Mouse (Mus musculus) macrophage (primary cell): ENCODE measurements around the gene Cdc45. TPM values are rescaled to one million over a fixed set of nuclear protein-coding genes. Genes with fewer than 3 reads are reported as not detected.
"Not testable (repeated sequence)": the region's sequence is repeated elsewhere in the genome, so short reads cannot be mapped to it uniquely, and the experiment has no call there.

Experiments
- H3K27ac ChIP-seq: fragments of 350-480 bp; formaldehyde crosslinking; 2 replicates; pipeline ENCODE4 v1.9.0; 2021
- H3K36me3 ChIP-seq: fragments of 350-480 bp; formaldehyde crosslinking; 2 replicates; pipeline ENCODE4 v1.9.0; 2021; ENCODE audit errors: inconsistent target
- H3K4me3 ChIP-seq: fragments of 350-480 bp; formaldehyde crosslinking; 2 replicates; pipeline ENCODE4 v1.9.0; 2021; ENCODE audit errors: inconsistent target
- H3K79me2 ChIP-seq: fragments of 350-480 bp; formaldehyde crosslinking; 2 replicates; pipeline ENCODE4 v1.9.0; 2021; ENCODE audit errors: inconsistent target
- WGBS: methylation state at CpG from one replicate; pipeline ENCODE4 v1.1.7; 2026; ENCODE audit warnings: inconsistent platforms; ENCODE audit not compliant: missing documents; 5-methylcytosine and 5-hydroxymethylcytosine counted together
- polyA plus RNA-seq: library from polyadenylated mRNA; stranded (reverse); fragments of 250-400 nt; gene quantifications from 3 replicates; pipeline ENCODE4 v1.2.4, GENCODE M21; 2018; ENCODE audit warnings: inconsistent platforms
- total RNA-seq, 78 experiments: library from RNA; depleted of rRNA; stranded (reverse); fragments of 250-400 nt; gene quantifications; 1 replicate in 9 of 78; 2 replicates in 24 of 78; 3 replicates in 43 of 78; 4 replicates in 2 of 78; pipeline ENCODE4 v1.2.4; 2018; ENCODE audit warnings: inconsistent platforms in 56 of 78

Gene Cdc45
- total RNA-seq (2018; cell fraction: chromatin; rRNA removed): 10 to 100 TPM in 2 of 26 experiments, 1 to 10 TPM in 24; 1.4 to 12.2 (median 5.1) TPM
- 1 to 10 TPM; 1.1 to 3.1 (median 2.2) TPM for total RNA-seq (2018; cell fraction: cytosol; rRNA removed)
- 10 to 100 TPM in 1 of 26 experiments, 1 to 10 TPM in 22, under 1 TPM in 3; 0.55 to 23.8 (median 2.4) TPM for total RNA-seq (2018; cell fraction: nucleus; rRNA removed)
- polyA plus RNA-seq: 1.4 to 16.3 TPM (median 4.9 TPM) in 3 replicates

DNA sequence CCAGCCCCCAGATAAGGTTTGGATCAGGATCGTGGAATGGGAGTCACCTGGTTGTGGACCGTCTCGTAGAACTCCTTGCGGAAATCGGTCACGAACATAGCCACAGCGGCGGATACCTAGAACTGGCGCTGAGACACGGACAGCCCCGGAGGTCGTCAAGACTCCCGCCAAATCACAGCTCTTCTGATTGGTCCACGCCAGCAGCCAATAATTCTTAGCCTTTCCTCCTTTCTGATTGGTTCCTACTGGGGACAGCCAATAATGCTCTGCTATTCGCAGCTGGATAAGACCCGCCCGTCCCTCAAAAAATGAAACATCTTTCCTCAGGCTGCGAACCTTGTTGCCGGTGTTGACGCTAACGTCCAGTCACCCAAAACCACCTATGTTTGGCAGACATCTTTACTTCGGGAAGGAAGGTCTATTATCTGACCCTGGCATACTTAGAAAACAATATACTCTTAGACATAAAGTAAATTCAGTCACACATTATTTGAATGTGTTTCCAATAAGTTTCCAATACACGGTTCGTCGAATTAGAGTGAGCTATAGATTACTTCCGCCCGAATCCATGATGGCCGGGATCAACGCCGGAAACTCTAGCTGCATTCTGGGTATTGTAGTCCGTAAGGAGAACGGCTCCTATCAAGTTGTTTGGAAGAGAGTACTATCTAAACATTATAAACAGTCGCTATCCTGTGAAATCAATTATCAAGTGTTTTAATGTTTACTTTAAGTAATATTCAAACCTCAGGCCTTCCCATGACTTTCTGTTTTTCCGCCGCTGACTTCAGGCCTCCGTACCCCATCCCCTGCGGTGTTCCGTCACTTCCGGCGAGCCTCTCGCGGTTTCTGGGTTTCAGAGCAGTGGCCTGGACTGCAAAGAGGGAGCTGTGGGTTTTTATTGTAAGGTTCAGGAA lies at the start of gene Cdc45, which contains the start of gene Ufd1:
Cdc45 (minus strand) TSS at position 520 of the 917 bp plus-strand sequence.
Ufd1 (plus strand) TSS at position 312 of the 917 bp plus-strand sequence.
- 1% methylated on average over 42 of the region's 42 CpGs for WGBS
- peak within 1 kb of the TSS; percentile 82 for H3K27ac ChIP-seq
- peaks cover 58% of the 10 kb centered on the region for H3K79me2 ChIP-seq
- peak within 1 kb of the TSS; percentile 90 for H3K4me3 ChIP-seq
- H3K36me3 ChIP-seq: peaks cover 22% of the 10 kb centered on the region; the same call in 1 of the 2 replicates

DNA sequence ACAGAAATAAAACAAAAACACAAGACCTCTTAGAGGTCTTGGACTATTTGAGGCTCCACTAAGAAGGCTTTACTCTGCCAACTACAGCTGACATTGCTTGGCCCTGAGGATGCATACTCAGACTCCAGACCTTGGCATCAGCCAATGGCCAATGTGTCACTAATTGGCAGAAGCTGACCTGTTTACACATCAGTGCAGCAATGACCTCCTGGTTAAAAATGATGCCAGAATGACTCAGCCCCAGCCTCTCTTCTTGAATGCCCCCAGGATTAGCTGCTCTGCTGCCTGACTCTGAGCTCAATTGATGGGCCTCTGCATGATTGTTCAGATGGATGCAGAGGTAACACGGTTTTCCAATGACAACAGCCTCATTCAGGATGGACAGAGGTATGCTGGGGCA lies 48.4 kb upstream of the Cdc45 start:
- Histone ChIP-seq H3K36me3 (no peaks in the 10 kb centered on the region), H3K4me3 (no peak overlapping the region), H3K27ac (no peak overlapping the region), H3K79me2 (no peaks in the 10 kb centered on the region)
- WGBS: 71% methylated on average over 1 of the region's 1 CpGs

DNA sequence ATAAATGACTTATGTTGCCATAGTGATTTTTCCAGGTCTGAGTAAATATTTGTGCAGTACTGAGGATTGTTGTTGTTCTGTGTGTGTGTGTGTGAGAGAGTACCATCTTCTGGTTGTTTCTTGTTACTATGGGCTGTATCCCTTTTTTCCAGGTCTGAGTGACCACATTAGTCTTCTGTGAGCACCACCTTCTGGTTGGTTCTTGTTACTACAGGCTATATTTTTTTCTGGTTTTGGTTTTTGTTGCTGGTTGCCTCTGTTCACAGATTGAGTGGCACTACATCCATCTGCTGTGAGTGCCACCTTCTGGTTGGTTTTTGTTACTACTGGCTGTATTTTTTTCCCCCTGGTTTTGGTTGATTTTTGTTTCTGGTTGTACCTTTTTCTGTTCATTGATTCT lies 46.8 kb upstream of the Cdc45 start:
- Histone ChIP-seq H3K4me3 (no peak overlapping the region), H3K27ac (no peak overlapping the region), H3K36me3 (no peaks in the 10 kb centered on the region), H3K79me2 (no peaks in the 10 kb centered on the region)

DNA sequence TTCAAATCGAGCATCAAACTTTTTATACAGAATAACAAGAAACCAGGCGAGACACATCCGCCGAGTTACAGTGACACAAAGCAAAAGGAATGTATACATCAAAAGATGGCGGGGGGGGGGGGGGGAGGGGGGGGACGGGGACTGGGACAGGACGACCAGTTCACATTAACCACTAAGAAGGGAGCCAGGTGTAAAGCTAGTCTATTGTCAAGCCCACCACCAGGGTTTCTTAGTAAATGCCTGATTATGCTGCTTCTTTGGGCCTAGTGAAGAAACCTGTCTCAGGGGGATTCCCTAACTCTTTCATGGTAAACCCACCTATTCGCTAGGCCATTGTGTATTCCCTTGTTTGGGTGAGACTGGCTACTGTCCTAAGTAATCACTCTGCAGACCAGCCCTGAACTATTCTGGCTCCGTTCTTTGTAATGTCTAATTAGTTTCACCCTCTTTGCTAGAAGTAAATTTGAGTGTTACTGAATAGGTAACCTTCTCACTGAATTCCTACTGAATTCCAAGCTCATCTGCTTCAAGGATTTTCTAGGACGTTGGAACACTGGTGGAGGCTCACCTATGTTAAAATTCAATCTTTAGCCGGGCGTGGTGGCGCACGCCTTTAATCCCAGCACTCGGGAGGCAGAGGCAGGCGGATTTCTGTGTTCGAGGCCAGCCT lies 37.9 kb upstream of the Cdc45 start:
- H3K79me2 ChIP-seq, H3K36me3 ChIP-seq, H3K27ac ChIP-seq, H3K4me3 ChIP-seq: not testable (repeated sequence)
- WGBS: 96% methylated on average over 10 of the region's 17 CpGs

DNA sequence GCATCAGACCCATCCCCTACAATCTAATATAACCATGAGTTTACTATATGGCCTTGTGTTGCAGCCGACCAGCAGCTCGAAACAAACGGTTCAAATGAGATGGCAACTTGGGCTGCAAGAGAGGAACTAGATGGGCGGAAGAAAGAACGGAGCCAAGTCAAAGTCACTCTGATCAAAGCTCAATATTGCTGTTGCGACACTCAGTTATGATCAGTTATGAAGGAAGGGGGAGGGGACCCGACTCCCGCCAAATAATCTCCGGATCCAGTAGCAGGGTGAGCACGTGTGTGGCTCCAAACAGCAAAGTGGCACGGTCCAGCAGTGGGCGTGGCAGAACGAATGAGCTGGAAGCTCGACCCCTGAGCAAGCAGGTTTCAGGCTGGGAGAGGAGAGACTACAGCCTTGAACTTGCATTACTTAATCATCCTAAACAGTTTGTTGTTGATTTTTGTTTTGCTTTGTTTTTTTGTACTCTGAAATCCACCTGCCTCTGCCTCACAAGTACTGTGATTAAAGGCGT lies 34.6 kb upstream of the Cdc45 start:
- Histone ChIP-seq H3K36me3 (no peaks in the 10 kb centered on the region), H3K79me2 (no peaks in the 10 kb centered on the region), H3K4me3 (no peak overlapping the region), H3K27ac (no peak overlapping the region)
- WGBS: 92% methylated on average over 15 of the region's 15 CpGs

DNA sequence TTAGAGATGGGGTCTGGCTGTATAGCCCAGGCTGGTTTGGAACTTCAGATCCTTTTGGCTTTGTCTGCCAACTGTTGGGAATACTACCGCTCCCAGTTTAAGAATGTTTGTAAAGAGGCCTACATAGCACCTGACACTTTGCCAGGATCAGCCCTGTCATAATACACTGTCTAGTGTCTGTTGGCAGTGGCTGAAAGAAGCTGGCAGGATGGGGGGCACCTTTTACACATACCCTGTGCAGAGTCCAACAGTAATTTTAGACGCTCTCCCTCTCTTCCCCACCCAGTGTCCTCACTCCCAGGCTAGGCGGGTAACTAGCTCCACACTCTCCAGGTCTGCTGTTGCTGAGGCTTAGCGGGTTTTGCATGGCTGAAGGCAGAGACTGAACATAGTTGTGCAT lies 26.6 kb upstream of the Cdc45 start:
- H3K4me3 ChIP-seq: no peak overlapping the region
- H3K79me2 ChIP-seq: no peaks in the 10 kb centered on the region
- WGBS: 89% methylated on average over 4 of the region's 4 CpGs
- peaks cover 13% of the 10 kb centered on the region; the same call in 1 of the 2 replicates for H3K36me3 ChIP-seq
- no peak overlapping the region for H3K27ac ChIP-seq

DNA sequence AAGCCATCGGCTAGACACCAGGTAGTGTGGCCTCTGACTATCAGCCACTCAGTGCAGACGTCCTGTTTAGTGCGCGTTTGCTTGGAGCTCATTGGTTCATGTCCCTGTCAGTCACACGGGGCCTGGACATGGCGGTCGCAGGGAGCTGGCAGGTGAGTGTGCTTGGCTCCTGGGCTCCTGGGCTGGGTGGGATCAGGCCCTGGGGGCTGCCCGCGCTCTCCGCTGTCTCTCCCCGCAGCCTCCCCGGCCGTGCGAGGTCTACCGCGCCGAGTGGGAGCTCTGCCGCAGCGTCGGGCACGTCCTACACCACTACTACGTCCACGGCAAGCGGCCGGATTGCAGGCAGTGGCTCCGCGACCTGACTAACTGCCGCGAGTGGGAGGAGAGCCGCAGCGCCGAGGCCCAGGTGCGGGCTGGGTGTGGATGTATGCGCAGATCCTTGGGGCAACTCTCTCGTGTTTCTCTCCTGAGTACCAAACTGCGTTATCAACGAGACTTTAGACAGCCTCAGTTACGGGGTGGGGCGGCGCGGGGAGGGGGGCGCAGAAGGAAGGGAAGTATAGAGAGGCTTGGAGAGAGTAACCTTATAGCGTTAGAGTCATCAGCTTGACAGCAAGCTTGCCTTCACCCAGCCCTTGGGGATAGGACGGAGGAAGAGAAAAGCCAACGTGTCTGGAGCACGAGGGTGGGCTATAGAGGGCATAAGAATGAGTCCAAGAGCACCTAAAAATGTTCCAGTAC lies 24.9 kb upstream of the Cdc45 start, which contains the start of the genes 2510002D24Rik and Gm28539:
2510002D24Rik (plus strand) TSS at position 111 of the 741 bp plus-strand sequence.
Gm28539 (plus strand) TSS at position 117 of the 741 bp plus-strand sequence.
- Histone ChIP-seq H3K27ac (no peak within 1 kb of the TSS), H3K36me3 (peaks cover 18% of the 10 kb centered on the region; the same call in 1 of the 2 replicates), H3K79me2 (no peaks in the 10 kb centered on the region), H3K4me3 (peak within 1 kb of the TSS; percentile 53)
- whole genome bisulfite sequencing: 3% methylated on average over 46 of the region's 46 CpGs

DNA sequence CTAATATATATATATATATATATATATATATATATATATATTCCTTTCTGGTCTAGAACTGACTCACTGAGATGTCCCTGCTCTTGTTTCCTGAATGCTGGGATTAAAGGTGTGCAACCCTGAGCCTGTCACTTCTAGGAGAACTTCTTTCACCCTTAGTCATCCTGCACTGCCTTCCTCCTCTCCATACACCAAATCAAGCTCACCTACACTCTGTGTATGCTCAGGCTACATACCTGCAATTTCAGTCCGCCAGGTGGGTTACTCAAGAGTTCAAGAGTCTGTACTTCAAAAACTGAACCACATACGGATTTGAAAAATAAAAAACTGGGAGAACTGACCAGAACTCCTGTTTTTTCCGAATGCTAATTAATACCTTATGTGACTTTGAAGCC lies 24.3 kb upstream of the Cdc45 start:
- H3K27ac ChIP-seq: no peak overlapping the region
- peak overlapping the region; percentile 53; the same call in 1 of the 2 replicates for H3K4me3 ChIP-seq
- 42% methylated on average over 3 of the region's 3 CpGs for WGBS
- peaks cover 22% of the 10 kb centered on the region; the same call in 1 of the 2 replicates for H3K36me3 ChIP-seq
- no peaks in the 10 kb centered on the region for H3K79me2 ChIP-seq

DNA sequence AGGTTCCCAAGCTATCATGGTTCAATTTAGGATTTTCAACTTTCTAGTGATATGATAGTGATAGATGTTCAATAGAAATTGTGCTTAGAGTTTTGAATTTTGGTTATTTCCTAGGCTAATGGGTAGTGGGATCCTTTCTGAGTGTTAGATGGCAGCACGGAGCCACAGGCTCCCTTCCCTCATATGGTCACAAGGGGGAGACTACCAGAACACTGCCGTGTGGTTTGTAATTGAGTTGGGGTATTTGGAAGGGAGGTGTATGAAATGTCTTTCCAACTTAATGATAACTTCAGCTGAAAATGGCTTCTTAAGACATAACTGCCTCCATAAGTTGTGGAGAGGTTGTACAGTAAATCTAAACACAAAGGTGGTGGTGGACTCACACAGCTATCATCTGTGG lies 21.7 kb upstream of the Cdc45 start:
- no peaks in the 10 kb centered on the region for H3K79me2 ChIP-seq
- H3K36me3 ChIP-seq: peaks cover 45% of the 10 kb centered on the region; the same call in 1 of the 2 replicates
- 82% methylated on average over 2 of the region's 2 CpGs for WGBS
- no peak overlapping the region for H3K4me3 ChIP-seq
- no peak overlapping the region for H3K27ac ChIP-seq

DNA sequence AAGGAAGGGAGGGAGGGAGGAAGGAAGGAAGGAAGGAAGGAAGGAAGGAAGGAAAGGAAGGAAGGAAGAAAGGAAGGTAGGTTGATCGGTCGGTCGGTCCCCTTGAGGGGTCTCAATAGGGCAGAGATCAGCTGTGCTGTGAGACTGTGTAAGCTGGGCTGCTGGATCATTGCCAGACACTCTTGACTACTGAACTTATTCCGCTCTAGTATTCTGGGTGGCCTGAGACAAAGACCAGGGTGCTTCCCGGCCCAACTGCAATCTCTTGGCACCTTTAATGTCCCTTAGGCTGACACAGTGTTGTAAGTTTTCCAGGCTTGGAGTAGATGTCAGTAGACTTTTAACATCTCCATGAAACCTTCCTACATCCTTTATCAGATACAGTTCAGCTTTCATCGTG lies 17.3 kb upstream of the Cdc45 start:
- H3K27ac ChIP-seq: no peak overlapping the region
- no peaks in the 10 kb centered on the region for H3K79me2 ChIP-seq
- H3K36me3 ChIP-seq: peaks cover 83% of the 10 kb centered on the region
- 93% methylated on average over 3 of the region's 6 CpGs for WGBS
- no peak overlapping the region for H3K4me3 ChIP-seq

DNA sequence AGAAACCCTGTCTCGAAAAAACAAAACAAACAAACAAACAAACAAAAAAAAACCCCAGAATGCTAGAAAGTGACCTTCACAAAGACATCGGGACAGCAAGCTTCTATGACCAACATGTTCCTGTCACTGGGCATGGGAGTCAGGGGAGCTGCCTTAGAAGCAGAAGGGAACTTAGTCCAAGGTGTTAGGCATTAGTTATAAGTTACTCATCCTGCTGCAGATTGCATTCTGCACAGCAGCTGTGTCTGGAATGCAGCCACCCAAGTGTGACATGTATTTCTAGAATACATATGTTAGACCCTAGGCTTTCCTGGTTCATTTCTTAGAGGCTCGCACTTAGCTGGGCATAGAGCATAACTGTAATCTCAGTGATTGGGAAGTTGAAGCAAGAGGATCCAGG lies 16.8 kb upstream of the Cdc45 start:
- 96% methylated on average over 3 of the region's 3 CpGs for WGBS

DNA sequence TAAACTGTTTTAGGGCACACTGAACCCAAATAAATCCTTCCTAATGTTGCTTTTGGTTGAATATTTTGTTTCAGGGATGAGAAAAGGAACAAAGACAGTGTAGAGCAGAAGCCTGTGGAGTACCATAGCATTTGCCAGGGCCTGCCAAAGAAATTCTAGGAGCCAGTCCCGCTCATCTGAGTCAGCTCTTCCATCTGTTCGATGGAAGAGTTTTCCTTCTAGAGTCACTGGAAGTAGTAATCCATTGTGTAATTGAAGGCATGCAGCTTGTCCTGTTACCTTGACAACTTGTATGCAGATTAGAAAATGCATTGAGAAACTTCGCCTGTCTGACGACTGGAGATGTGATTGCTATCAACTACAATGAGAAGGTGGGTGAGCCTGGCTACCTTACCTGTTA lies 11.1 kb upstream of the Cdc45 start:
- WGBS: 82% methylated on average over 4 of the region's 4 CpGs
- Histone ChIP-seq H3K27ac (no peak overlapping the region), H3K79me2 (no peaks in the 10 kb centered on the region), H3K36me3 (peaks cover 98% of the 10 kb centered on the region), H3K4me3 (no peak overlapping the region)

More for the DNA sequence above, 16.8 kb upstream of the Cdc45 start:
- Histone ChIP-seq H3K79me2 (no peaks in the 10 kb centered on the region), H3K4me3 (no peak overlapping the region), H3K36me3 (peaks cover 83% of the 10 kb centered on the region), H3K27ac (no peak overlapping the region)

DNA sequence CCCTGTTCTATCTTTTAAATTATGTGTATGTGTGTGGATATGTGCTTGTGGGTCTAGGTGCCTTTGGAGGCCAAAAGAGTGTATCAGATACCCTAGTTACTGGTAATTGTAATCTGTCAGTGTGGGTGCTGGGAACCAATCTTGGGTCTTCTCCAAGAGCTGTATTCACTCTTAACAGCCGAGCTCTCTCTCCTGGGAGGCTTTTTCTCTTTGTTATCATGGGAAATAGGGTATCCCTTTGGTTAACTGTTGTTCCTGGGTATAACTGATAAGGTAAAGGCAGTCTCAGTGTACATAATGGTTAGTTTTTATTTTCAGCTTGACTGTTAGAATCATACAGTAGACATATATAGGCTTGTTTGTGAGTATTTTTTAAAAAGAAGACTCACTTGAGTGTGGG lies 10.6 kb upstream of the Cdc45 start:
- Histone ChIP-seq H3K79me2 (no peaks in the 10 kb centered on the region), H3K36me3 (peaks cover 98% of the 10 kb centered on the region), H3K27ac (no peak overlapping the region), H3K4me3 (no peak overlapping the region)
- no CpG with 5 or more reads among the region's 1 CpGs for WGBS
